Mouse (Mus musculus): ENCODE results near the gene Masp2. TPM values are rescaled to one million over a fixed set of nuclear protein-coding genes. Genes with fewer than 3 reads are reported as not detected.

The Masp2 gene
- polyA plus RNA-seq, 1 experiment from 2014 or later: 0.44 TPM

DNA sequence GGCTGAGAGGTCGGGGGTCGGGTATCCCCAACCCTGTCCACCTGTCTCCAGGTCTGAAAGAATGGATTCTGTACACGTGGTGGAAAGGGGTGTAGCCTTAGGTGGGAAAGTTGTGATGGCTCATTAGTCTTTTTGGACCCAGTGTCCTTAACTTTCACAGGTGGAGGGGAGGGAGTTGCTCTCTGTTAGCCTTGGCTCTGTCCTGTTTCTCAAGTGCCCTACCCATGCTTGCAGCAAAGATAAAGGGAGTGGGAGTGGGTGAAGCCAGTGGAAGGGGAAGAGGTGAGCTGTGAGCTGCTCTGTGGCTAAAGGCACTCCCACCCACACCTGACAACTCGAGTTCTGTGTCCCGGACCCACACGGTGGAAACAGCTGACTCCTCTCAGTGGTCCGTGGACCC, 61.0 kb downstream of the Masp2 start:
- WGBS: 59% methylated on average over 7 of the region's 7 CpGs

DNA sequence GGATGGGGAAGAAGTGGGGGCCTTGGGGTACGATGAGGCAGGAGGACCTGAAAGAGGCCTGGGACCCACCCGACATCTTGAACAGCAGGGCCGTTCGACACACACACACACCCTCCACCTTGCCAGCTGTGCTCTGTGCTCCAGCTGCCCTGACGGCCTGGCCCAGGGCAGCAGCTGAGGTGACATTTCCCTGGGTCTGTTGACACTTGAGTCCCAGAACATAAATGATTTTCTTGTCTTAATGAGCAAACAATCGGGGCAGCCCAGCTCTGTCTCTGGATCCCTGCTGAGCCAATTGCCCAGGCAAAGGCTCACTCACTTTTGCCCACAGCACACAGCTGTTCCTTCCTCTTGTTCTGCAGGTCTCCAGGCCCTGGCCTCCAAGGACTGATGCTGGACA, 61.7 kb downstream of the Masp2 start:
- Histone ChIP-seq H3K4me3 (replicated peaks) (no peak overlapping the region), H3K27me3 (peaks cover 4% of the 10 kb centered on the region; the same call in 1 of the 2 replicates), H3K9me3 (replicated peaks) (no peaks in the 10 kb centered on the region), H3K27ac (no peak overlapping the region), H3K9ac (no peak overlapping the region), H3K4me2 (no peak overlapping the region), H3K4me1 (peaks cover 16% of the 10 kb centered on the region), H3K36me3 (no peaks in the 10 kb centered on the region)
- 44% methylated on average over 6 of the region's 6 CpGs for whole genome bisulfite sequencing
- no peak for ATAC-seq (replicated peaks; ENCODE audit: low FRiP score)

More for the DNA sequence above, 61.0 kb downstream of the Masp2 start:
- ATAC-seq (replicated peaks; ENCODE audit: low FRiP score): no peak
- Histone ChIP-seq H3K9me3 (replicated peaks) (no peaks in the 10 kb centered on the region), H3K4me3 (replicated peaks) (no peak overlapping the region), H3K27me3 (peaks cover 4% of the 10 kb centered on the region; the same call in 1 of the 2 replicates), H3K4me1 (peaks cover 16% of the 10 kb centered on the region), H3K4me2 (no peak overlapping the region), H3K36me3 (no peaks in the 10 kb centered on the region), H3K27ac (no peak overlapping the region), H3K9ac (no peak overlapping the region)

Other genes with a start within 250 kb of the Masp2 start
- 24.9 and 26.8 TPM in 2 replicates for gene Ubiad1, start 157.8 kb upstream of the Masp2 start, polyA plus RNA-seq (2015; fragmentation: Nextera tagmentation; extraction: Ambion mirVana)
- gene Mtor, start 153.9 kb upstream of the Masp2 start, polyA plus RNA-seq (2015; fragmentation: Nextera tagmentation; extraction: Ambion mirVana): 19.5 and 20.0 TPM in 2 replicates
- 1.4 and 3.8 TPM in 2 replicates for gene Angptl7, start 102.1 kb upstream of the Masp2 start, polyA plus RNA-seq (2015; fragmentation: Nextera tagmentation; extraction: Ambion mirVana)
- gene Exosc10, start 44.1 kb upstream of the Masp2 start, polyA plus RNA-seq (2015; fragmentation: Nextera tagmentation; extraction: Ambion mirVana): 89.3 and 98.3 TPM in 2 replicates
- 192 and 209 TPM in 2 replicates for gene Srm, start 11.1 kb upstream of the Masp2 start, polyA plus RNA-seq (2015; fragmentation: Nextera tagmentation; extraction: Ambion mirVana)
- 360 and 392 TPM in 2 replicates for gene Tardbp, start 24.5 kb downstream of the Masp2 start, polyA plus RNA-seq (2015; fragmentation: Nextera tagmentation; extraction: Ambion mirVana)
- gene Gm572, start 40.8 kb downstream of the Masp2 start, polyA plus RNA-seq (2015; fragmentation: Nextera tagmentation; extraction: Ambion mirVana): not detected in 2 replicates
- gene Casz1, start 201.9 kb downstream of the Masp2 start, polyA plus RNA-seq (2015; fragmentation: Nextera tagmentation; extraction: Ambion mirVana): 7.1 and 7.3 TPM in 2 replicates

Measured in kidney, embryonic 15.5 days (tissue).